ENCODE assay signal across 19 mouse cellular contexts in genomic region chr6:130419158-130419557, GRCm38 (mm10). TPM values are rescaled to one million over a fixed set of nuclear protein-coding genes. Genes with fewer than 3 reads are reported as not detected.
"Had no signal": no experiment of that assay in that cellular context is flagged by ENCODE, and none has a peak within 500 bp of the region (broad histone marks: within the 10 kb centered on the region; RNA-seq: fewer than 3 reads in every experiment).

No protein-coding gene starts in this region.

- H3K4me3 ChIP-seq: midbrain, embryonic 13.5 days; midbrain, embryonic 15.5 days; neural tube, embryonic 12.5 days; stomach, embryonic 15.5 days had no signal

- H3K9me3 ChIP-seq: stomach, embryonic 15.5 days had no signal

- ATAC-seq: midbrain, embryonic 13.5 days; midbrain, embryonic 15.5 days had no signal

- H3K27ac ChIP-seq: midbrain, embryonic 13.5 days; midbrain, embryonic 15.5 days; neural tube, embryonic 12.5 days; stomach, embryonic 15.5 days; stomach, postnatal 0 days had no signal

- H3K9ac ChIP-seq: lung, embryonic 14.5 days; midbrain, embryonic 13.5 days; midbrain, embryonic 15.5 days; neural tube, embryonic 12.5 days; stomach, embryonic 15.5 days had no signal

- H3K4me1 ChIP-seq: midbrain, embryonic 13.5 days; midbrain, embryonic 15.5 days; neural tube, embryonic 12.5 days; stomach, embryonic 15.5 days had no signal

- DNase-seq: lung, adult 18-20 months; lung, embryonic 14.5 days; lung, postnatal 10 days; lung, postnatal 4 days; right cerebral cortex, postnatal 14 days; thymus, adult 2 months; thymus, postnatal 25 days; thymus, postnatal 4 days had no signal

- H3K27me3 ChIP-seq: midbrain, embryonic 13.5 days; midbrain, embryonic 15.5 days; neural tube, embryonic 12.5 days; stomach, embryonic 15.5 days had no signal

- H3K36me3 ChIP-seq: midbrain, embryonic 13.5 days; midbrain, embryonic 15.5 days; neural tube, embryonic 12.5 days; stomach, embryonic 15.5 days had no signal

RNA-seq across cellular contexts. Expression of gene Klra1, which starts 32.5 kb away (rescaled TPM):
- total RNA-seq: midbrain, postnatal 0 days had no signal
- polyA plus RNA-seq: liver, embryonic 16.5 days; lung, embryonic 14.5 days; lung, embryonic 16.5 days; midbrain, embryonic 11.5 days; midbrain, embryonic 13.5 days; midbrain, embryonic 15.5 days; midbrain, postnatal 0 days; neural tube, embryonic 12.5 days; neural tube, embryonic 14.5 days; stomach, embryonic 15.5 days; stomach, postnatal 0 days; testis, adult 2 months; thymus, adult 2 months had no signal
